Mouse (Mus musculus) embryonic facial prominence, embryonic 15.5 days (tissue): ENCODE data around the gene Eif2b3. TPM values are rescaled to one million over a fixed set of nuclear protein-coding genes. Genes with fewer than 3 reads are reported as not detected.

ENCODE experiments used
- ATAC-seq: fragments of 200-750 bp; cut with Nextera tagmentation; 2 replicates; pipeline ENCODE4 v1.8.0; 2017; ENCODE audit warnings: low read depth, moderate TSS enrichment; ENCODE audit not compliant: insufficient number of reproducible peaks, low FRiP score, low TSS enrichment
- H3K27ac ChIP-seq: fragments of 300-500 bp; sonication (generic); replicated peaks from 2 replicates; pipeline ENCODE4 v1.5.1; 2015; ENCODE audit warnings: mild to moderate bottlenecking, inconsistent platforms
- H3K27me3 ChIP-seq: fragments of 300-500 bp; sonication (generic); 2 replicates; pipeline ENCODE4 v1.6.1; 2015; ENCODE audit warnings: inconsistent platforms
- H3K36me3 ChIP-seq: fragments of 300-500 bp; sonication (generic); 2 replicates; pipeline ENCODE4 v1.6.1; 2015; ENCODE audit warnings: mild to moderate bottlenecking, inconsistent platforms
- H3K4me1 ChIP-seq: fragments of 300-500 bp; sonication (generic); 2 replicates; pipeline ENCODE4 v1.6.1; 2015; ENCODE audit warnings: inconsistent platforms
- H3K4me2 ChIP-seq: fragments of 300-500 bp; sonication (generic); replicated peaks from 2 replicates; pipeline ENCODE4 v1.6.1; 2015; ENCODE audit warnings: mild to moderate bottlenecking, inconsistent platforms
- H3K4me3 ChIP-seq: fragments of 300-500 bp; sonication (generic); replicated peaks from 2 replicates; pipeline ENCODE4 v1.5.1; 2015; ENCODE audit warnings: mild to moderate bottlenecking, inconsistent platforms
- H3K9ac ChIP-seq: fragments of 300-500 bp; sonication (generic); 2 replicates; pipeline ENCODE4 v1.6.1; 2015; ENCODE audit warnings: inconsistent platforms
- H3K9me3 ChIP-seq: fragments of 300-500 bp; sonication (generic); replicated peaks from 2 replicates; pipeline ENCODE4 v1.6.1; 2016; ENCODE audit warnings: inconsistent platforms
- WGBS: fragments of 180-500 bp; shearing (Covaris S2); methylation state at CpG from one replicate; pipeline ENCODE4 v1.1.7; 2015; 5-methylcytosine and 5-hydroxymethylcytosine counted together
- polyA plus RNA-seq: library from polyadenylated mRNA; unstranded; fragments of >200 nt; fragmentation: Nextera tagmentation; extraction: Ambion mirVana; gene quantifications from 2 replicates; pipeline ENCODE4 v1.2.1, GENCODE M21; 2015

Eif2b3 gene
- polyA plus RNA-seq, 1 experiment from 2014 or later = 41.3 TPM

GRCm38 (mm10) chr4:117124518-117125347, 105.5 kb downstream of the Eif2b3 start:
- WGBS = 54% methylated on average over 14 of the region's 14 CpGs
- no peak for ATAC-seq
- Histone ChIP-seq H3K9ac (0 out of 2 replicates have a peak overlapping the region, but pooled peaks have one; percentile 24), H3K9me3 (no peaks in the 10 kb centered on the region), H3K4me1 (peaks cover 44% of the 10 kb centered on the region), H3K27ac (peak overlapping the region; percentile 87), H3K27me3 (no peaks in the 10 kb centered on the region), H3K36me3 (peaks cover 16% of the 10 kb centered on the region; the same call in 1 of the 2 replicates), H3K4me3 (no peak overlapping the region), H3K4me2 (peak overlapping the region; percentile 21)

- Histone ChIP-seq H3K4me2 (peak within 1 kb of the TSS; percentile 21), H3K4me1 (peaks cover 40% of the 10 kb centered on the region), H3K27ac (peak within 1 kb of the TSS; percentile 87), H3K36me3 (peaks cover 20% of the 10 kb centered on the region; the same call in 1 of the 2 replicates), H3K4me3 (no peak within 1 kb of the TSS), H3K27me3 (no peaks in the 10 kb centered on the region), H3K9ac (0 out of 2 replicates have a peak within 1 kb of the TSS, but pooled peaks have one; percentile 24), H3K9me3 (no peaks in the 10 kb centered on the region)
- ATAC-seq = peak; percentile 44
- 25% methylated on average over 8 of the region's 8 CpGs for WGBS
These were observed 106.2 kb downstream of the Eif2b3 start, which contains the start of gene Btbd19 for GRCm38 (mm10) chr4:117125348-117125909. Gene Btbd19, minus strand, starts transcription at chr4:117125725.

GRCm38 (mm10) chr4:117125910-117126674, 106.9 kb downstream of the Eif2b3 start:
- Histone ChIP-seq H3K9ac (no peak overlapping the region), H3K4me3 (no peak overlapping the region), H3K27ac (peak overlapping the region; percentile 87), H3K4me2 (peak overlapping the region; percentile 21; the same call in 1 of the 2 replicates), H3K27me3 (no peaks in the 10 kb centered on the region), H3K9me3 (no peaks in the 10 kb centered on the region), H3K36me3 (peaks cover 20% of the 10 kb centered on the region; the same call in 1 of the 2 replicates), H3K4me1 (peaks cover 36% of the 10 kb centered on the region)
- ATAC-seq = peak; percentile 66
- WGBS = 36% methylated on average over 15 of the region's 15 CpGs

GRCm38 (mm10) chr4:117126675-117127290, 107.6 kb downstream of the Eif2b3 start, which contains the start of gene Tctex1d4:
Gene Tctex1d4, plus strand, starts transcription at chr4:117126794.
- H3K9me3 ChIP-seq = no peaks in the 10 kb centered on the region
- peaks cover 32% of the 10 kb centered on the region for H3K4me1 ChIP-seq
- H3K36me3 ChIP-seq = peaks cover 20% of the 10 kb centered on the region; the same call in 1 of the 2 replicates
- peak within 1 kb of the TSS; percentile 87 for H3K27ac ChIP-seq
- H3K27me3 ChIP-seq = no peaks in the 10 kb centered on the region
- no peak for ATAC-seq
- H3K9ac ChIP-seq = no peak within 1 kb of the TSS
- H3K4me3 ChIP-seq = no peak within 1 kb of the TSS
- 78% methylated on average over 9 of the region's 9 CpGs for WGBS
- peak within 1 kb of the TSS; percentile 21; the same call in 1 of the 2 replicates for H3K4me2 ChIP-seq

- 88% methylated on average over 33 of the region's 33 CpGs for WGBS
- H3K4me1 ChIP-seq = peaks cover 40% of the 10 kb centered on the region
- no peak overlapping the region for H3K27ac ChIP-seq
- no peak overlapping the region for H3K4me3 ChIP-seq
- H3K9ac ChIP-seq = no peak overlapping the region
- peaks cover 20% of the 10 kb centered on the region; the same call in 1 of the 2 replicates for H3K36me3 ChIP-seq
- H3K27me3 ChIP-seq = peaks cover 13% of the 10 kb centered on the region
- ATAC-seq = no peak
- H3K4me2 ChIP-seq = no peak overlapping the region
- no peaks in the 10 kb centered on the region for H3K9me3 ChIP-seq
These were observed 108.9 kb downstream of the Eif2b3 start for GRCm38 (mm10) chr4:117127991-117128686.

GRCm38 (mm10) chr4:117130790-117131189, 111.6 kb downstream of the Eif2b3 start:
- Histone ChIP-seq H3K4me1 (peaks cover 33% of the 10 kb centered on the region), H3K9ac (no peak overlapping the region), H3K36me3 (peaks cover 20% of the 10 kb centered on the region; the same call in 1 of the 2 replicates), H3K9me3 (no peaks in the 10 kb centered on the region), H3K4me2 (no peak overlapping the region), H3K27ac (no peak overlapping the region), H3K27me3 (peaks cover 15% of the 10 kb centered on the region), H3K4me3 (no peak overlapping the region)
- 69% methylated on average over 6 of the region's 6 CpGs for WGBS
- ATAC-seq = no peak

- ATAC-seq = no peak
- WGBS = 70% methylated on average over 6 of the region's 6 CpGs
- Histone ChIP-seq H3K4me2 (no peak overlapping the region), H3K4me1 (peaks cover 29% of the 10 kb centered on the region), H3K4me3 (no peak overlapping the region), H3K36me3 (peaks cover 20% of the 10 kb centered on the region; the same call in 1 of the 2 replicates), H3K27me3 (peaks cover 15% of the 10 kb centered on the region), H3K9ac (no peak overlapping the region), H3K27ac (no peak overlapping the region), H3K9me3 (no peaks in the 10 kb centered on the region)
These were observed 112.0 kb downstream of the Eif2b3 start for GRCm38 (mm10) chr4:117131198-117131597.

- no peak for ATAC-seq
- Histone ChIP-seq H3K9ac (no peak overlapping the region), H3K4me3 (peak overlapping the region; percentile 79), H3K4me2 (peak overlapping the region; percentile 96), H3K36me3 (peaks cover 20% of the 10 kb centered on the region; the same call in 1 of the 2 replicates), H3K4me1 (peaks cover 23% of the 10 kb centered on the region), H3K27me3 (peaks cover 15% of the 10 kb centered on the region), H3K9me3 (no peaks in the 10 kb centered on the region), H3K27ac (no peak overlapping the region)
- 26% methylated on average over 7 of the region's 7 CpGs for WGBS
These were observed 112.9 kb downstream of the Eif2b3 start for GRCm38 (mm10) chr4:117131890-117132793.

- H3K27ac ChIP-seq = no peak overlapping the region
- H3K27me3 ChIP-seq = peaks cover 15% of the 10 kb centered on the region
- peak overlapping the region; percentile 79 for H3K4me3 ChIP-seq
- peaks cover 20% of the 10 kb centered on the region; the same call in 1 of the 2 replicates for H3K36me3 ChIP-seq
- peak overlapping the region; percentile 96 for H3K4me2 ChIP-seq
- ATAC-seq = no peak
- no peaks in the 10 kb centered on the region for H3K9me3 ChIP-seq
- peak overlapping the region; percentile 70; the same call in 1 of the 2 replicates for H3K9ac ChIP-seq
- WGBS = 17% methylated on average over 11 of the region's 11 CpGs
- peaks cover 23% of the 10 kb centered on the region for H3K4me1 ChIP-seq
These were observed 113.6 kb downstream of the Eif2b3 start for GRCm38 (mm10) chr4:117132794-117133143.
